Mouse (Mus musculus) mesoderm, embryonic 11.5 days (tissue): ENCODE measurements at regions not wholly inside any gene's neighbourhood (a gene's known extent, or its start where the extent isn't known, plus 50 kb on each side); places are given as distances from the start of the nearest gene placed in this dataset.

Source experiments
- DNase-seq: peaks from one replicate; pipeline ENCODE4 v3.0.0-alpha.2; 2012; ENCODE audit warnings: low read depth, low spot score

- DNase-seq, result no peak
Observed at GRCm38 (mm10) chr13:71247241-71247640, 405.6 kb upstream of the Adamts16 start.

- DNase-seq, result no peak
Observed at GRCm38 (mm10) chr13:71245326-71245725, 403.7 kb upstream of the Adamts16 start.

- DNase-seq, result no peak
Observed at GRCm38 (mm10) chr13:71239782-71240181, 398.2 kb upstream of the Adamts16 start.

- DNase-seq, result no peak
Observed at GRCm38 (mm10) chr13:71235338-71235737, 393.7 kb upstream of the Adamts16 start.

- no peak for DNase-seq
Observed at GRCm38 (mm10) chr13:71231182-71231581, 389.6 kb upstream of the Adamts16 start.

- peak; percentile 20 for DNase-seq
Observed at GRCm38 (mm10) chr13:71214776-71215175, 373.2 kb upstream of the Adamts16 start.

- no peak for DNase-seq
Observed at GRCm38 (mm10) chr13:71211363-71211762, 369.8 kb upstream of the Adamts16 start.

GRCm38 (mm10) chr13:71210658-71211251, 369.1 kb upstream of the Adamts16 start:
- DNase-seq, result no peak

GRCm38 (mm10) chr13:71205708-71206107, 364.1 kb upstream of the Adamts16 start:
- DNase-seq, result no peak

GRCm38 (mm10) chr13:71200656-71201055, 359.0 kb upstream of the Adamts16 start:
- DNase-seq, result peak; percentile 54

GRCm38 (mm10) chr13:71195675-71196074, 354.1 kb upstream of the Adamts16 start:
- DNase-seq, result no peak

GRCm38 (mm10) chr13:71184500-71184899, 342.9 kb upstream of the Adamts16 start:
- DNase-seq, result no peak

- no peak for DNase-seq
Observed at GRCm38 (mm10) chr13:71179083-71179482, 337.5 kb upstream of the Adamts16 start.

- no peak for DNase-seq
Observed at GRCm38 (mm10) chr13:71174335-71174734, 332.7 kb upstream of the Adamts16 start.

GRCm38 (mm10) chr13:71166226-71166625, 324.6 kb upstream of the Adamts16 start:
- no peak for DNase-seq

GRCm38 (mm10) chr13:71165096-71165920, 323.7 kb upstream of the Adamts16 start:
- peak; percentile 37 for DNase-seq

- DNase-seq, result no peak
Observed at GRCm38 (mm10) chr13:71164012-71164411, 322.4 kb upstream of the Adamts16 start.

- DNase-seq, result no peak
Observed at GRCm38 (mm10) chr13:71162952-71163351, 321.3 kb upstream of the Adamts16 start.

GRCm38 (mm10) chr13:71158300-71158860, 316.8 kb upstream of the Adamts16 start:
- peak; percentile 79 for DNase-seq

GRCm38 (mm10) chr13:71157656-71158299, 316.2 kb upstream of the Adamts16 start:
- no peak for DNase-seq

GRCm38 (mm10) chr13:71150092-71150491, 308.5 kb upstream of the Adamts16 start:
- no peak for DNase-seq

GRCm38 (mm10) chr13:71149303-71149696, 307.7 kb upstream of the Adamts16 start:
- peak; percentile 44 for DNase-seq
